Mouse (Mus musculus) heart, adult 2 months (tissue): ENCODE measurements around the gene Trio.

Experiments
- CTCF ChIP-seq: fragments of 200-600 bp; IDR thresholded peaks from 2 replicates; pipeline ENCODE4 v1.8.1; 2022; ENCODE audit warnings: antibody characterized with exemption, mild to moderate bottlenecking, moderate library complexity
- POLR2A ChIP-seq: fragments of 200-500 bp; IDR thresholded peaks from 2 replicates; pipeline ENCODE4 v1.6.1; 2011; ENCODE audit warnings: mild to moderate bottlenecking, low read depth, low read length, control low read depth; ENCODE audit not compliant: insufficient read depth

GRCm38 (mm10) chr15:27682619-27683018 lies 343.0 kb downstream of the Trio start:
- no peak for TF ChIP-seq CTCF
- TF ChIP-seq POLR2A: no peak
